Mouse (Mus musculus) neural tube, embryonic 15.5 days (tissue): ENCODE results near the gene Unc93a. TPM values are rescaled to one million over a fixed set of nuclear protein-coding genes. Genes with fewer than 3 reads are reported as not detected.
"Not testable (repeated sequence)": the region's sequence is repeated elsewhere in the genome, so short reads cannot be mapped to it uniquely, and the experiment has no call there.

ENCODE experiments used
- ATAC-seq: fragments of 200-750 bp; cut with Nextera tagmentation; 2 replicates; pipeline ENCODE4 v1.8.0; 2017; ENCODE audit warnings: mild to moderate bottlenecking, moderate TSS enrichment, moderate library complexity; ENCODE audit not compliant: low FRiP score
- H3K27ac ChIP-seq: fragments of 300-500 bp; sonication (generic); replicated peaks from 2 replicates; pipeline ENCODE4 v1.5.1; 2015; ENCODE audit warnings: mild to moderate bottlenecking, inconsistent platforms
- H3K27me3 ChIP-seq: fragments of 300-500 bp; sonication (generic); replicated peaks from 2 replicates; pipeline ENCODE4 v1.6.1; 2015; ENCODE audit warnings: inconsistent platforms
- H3K36me3 ChIP-seq: fragments of 300-500 bp; sonication (generic); 2 replicates; pipeline ENCODE4 v1.6.1; 2015; ENCODE audit warnings: inconsistent platforms
- H3K4me1 ChIP-seq: fragments of 300-500 bp; sonication (generic); 2 replicates; pipeline ENCODE4 v1.6.1; 2015; ENCODE audit warnings: inconsistent platforms
- H3K4me2 ChIP-seq: fragments of 300-500 bp; sonication (generic); 2 replicates; pipeline ENCODE4 v1.6.1; 2015; ENCODE audit warnings: inconsistent platforms, mild to moderate bottlenecking, moderate library complexity
- H3K4me3 ChIP-seq: fragments of 300-500 bp; sonication (generic); replicated peaks from 2 replicates; pipeline ENCODE4 v1.5.1; 2015; ENCODE audit warnings: mild to moderate bottlenecking, inconsistent platforms
- H3K9ac ChIP-seq: fragments of 300-500 bp; sonication (generic); replicated peaks from 2 replicates; pipeline ENCODE4 v1.6.1; 2015; ENCODE audit warnings: mild to moderate bottlenecking, inconsistent platforms
- H3K9me3 ChIP-seq: fragments of 300-500 bp; sonication (generic); replicated peaks from 2 replicates; pipeline ENCODE4 v1.6.1; 2016; ENCODE audit warnings: inconsistent platforms
- WGBS: fragments of 180-500 bp; shearing (Covaris S2); methylation state at CpG from one replicate; pipeline ENCODE4 v1.1.7; 2015; ENCODE audit warnings: mixed read lengths; 5-methylcytosine and 5-hydroxymethylcytosine counted together
- polyA plus RNA-seq: library from polyadenylated mRNA; unstranded; fragments of >200 nt; fragmentation: Nextera tagmentation; extraction: Ambion mirVana; gene quantifications from 2 replicates; pipeline ENCODE4 v1.2.1, GENCODE M21; 2015

The Unc93a gene
- polyA plus RNA-seq, 1 experiment from 2014 or later: not detected

- WGBS: 81% methylated on average over 5 of the region's 7 CpGs
Observed at GRCm38 (mm10) chr17:13062882-13063281, 68.7 kb downstream of the Unc93a start.

GRCm38 (mm10) chr17:13060804-13061203 is 70.8 kb downstream of the Unc93a start, which contains the start of gene Tcp10b:
Gene Tcp10b, plus strand, starts transcription at chr17:13061104.
- WGBS: 95% methylated on average over 4 of the region's 4 CpGs
- not testable (repeated sequence) for H3K9me3 ChIP-seq, H3K4me1 ChIP-seq, H3K4me3 ChIP-seq, H3K36me3 ChIP-seq, H3K27ac ChIP-seq, H3K9ac ChIP-seq, ATAC-seq, H3K27me3 ChIP-seq, H3K4me2 ChIP-seq

More at GRCm38 (mm10) chr17:13062882-13063281, 68.7 kb downstream of the Unc93a start:
- H3K27me3 ChIP-seq, H3K27ac ChIP-seq, H3K36me3 ChIP-seq, H3K4me1 ChIP-seq, H3K9me3 ChIP-seq, ATAC-seq, H3K4me3 ChIP-seq, H3K4me2 ChIP-seq, H3K9ac ChIP-seq: not testable (repeated sequence)

Other genes with a start within 250 kb of the Unc93a start
- 1.0 and 1.5 TPM in 2 replicates for gene Pnldc1, start 221.6 kb downstream of the Unc93a start, polyA plus RNA-seq
- 348 and 362 TPM in 2 replicates for gene Tcp1, start 216.1 kb downstream of the Unc93a start, polyA plus RNA-seq
- 136 and 146 TPM in 2 replicates for gene Mrpl18, start 215.5 kb downstream of the Unc93a start, polyA plus RNA-seq
- 1.1 and 1.2 TPM in 2 replicates for gene Acat3, start 191.2 kb downstream of the Unc93a start, polyA plus RNA-seq
- 299 and 347 TPM in 2 replicates for gene Acat2, start 171.1 kb downstream of the Unc93a start, polyA plus RNA-seq
- 111 and 113 TPM in 2 replicates for gene Wtap, start 137.6 kb downstream of the Unc93a start, polyA plus RNA-seq
- 132 and 141 TPM in 2 replicates for gene Sod2, start 125.0 kb downstream of the Unc93a start, polyA plus RNA-seq
- 0.20 TPM in 1 of 2 replicates, not detected in the other for gene Gpr31b, start 79.5 kb downstream of the Unc93a start, polyA plus RNA-seq
- 0.19 and 0.23 TPM in 2 replicates for gene Tcp10b, start 70.7 kb downstream of the Unc93a start, polyA plus RNA-seq
- not detected in 2 replicates for gene Smok2a, start 89.4 kb upstream of the Unc93a start, polyA plus RNA-seq
- not detected in 2 replicates for gene Smok2b, start 98.4 kb upstream of the Unc93a start, polyA plus RNA-seq
- gene Tcp10c, start 222.8 kb upstream of the Unc93a start, polyA plus RNA-seq: not detected in 2 replicates